Mouse (Mus musculus) MN1 (cell line): ENCODE results near the gene Rin2.

Experiments
- DNase-seq: peaks from one replicate; pipeline ENCODE4 v3.0.0-alpha.2; 2016; ENCODE audit warnings: low spot score

Gene Rin2

DNA sequence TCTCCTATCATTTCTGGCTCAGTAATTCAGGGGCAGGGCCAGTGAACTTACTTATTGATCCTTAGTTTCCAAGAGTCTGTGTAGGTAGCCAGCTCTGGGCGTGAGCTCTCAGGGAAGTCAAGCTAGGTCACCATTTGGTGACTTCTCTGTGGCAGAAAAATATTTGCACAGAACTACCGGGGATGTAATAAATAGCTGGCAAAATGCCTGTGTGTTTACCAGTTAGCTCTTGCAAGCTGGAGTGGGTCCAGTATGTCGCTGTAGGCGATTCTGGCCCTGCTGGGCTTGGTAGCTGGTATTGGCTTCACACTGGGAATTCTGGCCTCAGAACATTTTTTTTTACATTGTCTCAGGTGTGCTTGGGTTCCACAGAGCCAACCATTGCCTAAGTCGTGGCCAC, 60.1 kb downstream of the Rin2 start:
- DNase-seq = no peak

DNA sequence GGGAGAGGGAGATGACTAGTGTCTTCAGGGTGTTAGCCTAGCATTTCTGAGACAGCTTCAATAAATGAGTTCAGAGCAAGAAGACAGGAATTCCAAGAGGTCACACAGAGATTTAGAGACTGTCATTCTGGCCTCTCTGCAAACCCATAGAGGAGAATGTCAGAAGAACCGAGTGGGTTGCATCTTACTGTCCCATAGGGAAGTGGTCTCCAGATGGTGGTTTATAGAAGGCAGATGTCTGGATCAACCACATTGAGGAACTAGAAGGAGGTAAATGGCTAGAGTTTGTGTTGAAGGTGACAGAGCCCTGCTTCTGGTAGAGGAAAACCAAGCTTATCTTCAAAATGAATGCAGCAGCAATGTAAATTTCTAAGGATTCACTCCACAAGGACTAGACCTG, 61.5 kb downstream of the Rin2 start:
- no peak for DNase-seq

DNA sequence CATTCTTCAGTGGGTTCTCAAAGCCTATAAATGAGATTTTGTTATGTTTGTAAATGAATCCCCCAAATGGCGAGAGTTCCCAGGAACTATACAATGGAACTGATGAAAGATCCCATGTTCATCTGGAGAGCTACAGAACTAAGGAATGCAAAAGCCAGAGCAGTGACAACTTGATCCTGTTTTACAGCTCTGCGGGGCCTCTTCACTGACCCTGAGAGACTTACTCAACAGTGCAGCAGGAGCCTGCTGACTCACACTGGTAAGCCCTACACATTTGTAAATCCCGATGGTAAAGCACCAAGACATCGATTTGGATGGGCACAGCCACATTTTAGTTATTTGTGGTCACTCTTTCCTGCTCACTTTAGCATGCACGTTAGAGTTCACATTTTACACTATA, 62.2 kb downstream of the Rin2 start:
- no peak for DNase-seq

DNA sequence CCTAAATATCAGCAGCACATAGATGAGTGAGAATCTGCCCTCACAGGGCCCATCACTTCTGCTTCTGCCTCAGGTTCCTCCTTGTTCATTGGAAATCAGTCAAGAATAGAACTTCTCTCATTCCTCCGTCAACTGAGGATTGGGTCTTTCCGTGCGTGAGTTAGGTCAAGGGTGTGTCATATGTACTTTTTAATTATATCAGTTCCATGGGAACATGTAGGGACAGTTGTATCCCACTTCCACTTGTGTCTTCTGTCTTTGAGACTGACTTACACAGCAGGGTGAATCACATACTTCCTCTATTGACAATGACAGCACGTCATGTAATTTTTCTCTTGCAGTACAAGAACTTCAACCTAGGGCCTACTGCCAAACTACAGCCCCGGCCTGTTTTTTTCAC, 65.7 kb downstream of the Rin2 start:
- no peak for DNase-seq

DNA sequence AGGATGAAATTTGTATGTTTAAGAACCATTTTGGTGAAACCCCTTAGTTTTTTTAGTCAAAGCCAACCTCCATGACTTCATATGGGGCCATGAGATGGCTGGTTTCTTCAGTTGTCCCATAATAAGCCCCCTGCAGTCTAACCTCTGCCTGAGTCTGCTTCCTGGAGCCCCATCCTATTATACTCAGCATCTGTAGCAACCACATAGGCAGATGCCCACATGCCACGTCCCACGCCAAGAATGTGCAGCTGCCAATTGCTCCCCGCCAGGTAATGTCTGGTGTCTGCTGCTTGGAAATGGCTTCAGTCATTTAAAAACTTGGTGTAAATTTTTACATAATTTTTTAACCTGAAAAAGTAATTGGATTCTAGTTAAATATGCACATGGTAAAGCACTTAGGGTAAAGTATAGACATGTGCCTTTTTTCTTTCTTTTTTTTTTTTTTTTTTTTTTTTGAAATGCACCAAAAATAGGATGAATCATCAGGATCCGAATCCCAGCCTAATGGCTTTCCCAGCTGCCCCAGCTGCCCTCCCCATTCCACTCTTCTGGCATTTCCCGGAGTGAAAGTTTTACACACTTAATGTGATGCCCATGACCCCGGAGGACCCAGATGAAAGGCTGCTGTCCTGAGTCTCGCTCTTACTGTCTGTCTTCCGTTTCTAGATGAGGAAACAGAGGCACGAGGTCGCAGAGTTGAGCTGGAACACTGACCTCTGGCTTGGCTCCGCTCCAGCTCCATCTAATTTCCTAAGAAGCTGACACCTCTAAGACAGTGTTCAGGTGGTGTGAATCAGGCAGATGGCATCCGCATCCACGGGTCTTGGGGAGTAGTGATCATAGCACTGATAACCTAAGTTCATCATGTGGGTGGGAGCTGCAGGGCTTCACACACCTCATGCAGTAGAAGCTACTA, 68.0 kb downstream of the Rin2 start:
- DNase-seq = no peak

DNA sequence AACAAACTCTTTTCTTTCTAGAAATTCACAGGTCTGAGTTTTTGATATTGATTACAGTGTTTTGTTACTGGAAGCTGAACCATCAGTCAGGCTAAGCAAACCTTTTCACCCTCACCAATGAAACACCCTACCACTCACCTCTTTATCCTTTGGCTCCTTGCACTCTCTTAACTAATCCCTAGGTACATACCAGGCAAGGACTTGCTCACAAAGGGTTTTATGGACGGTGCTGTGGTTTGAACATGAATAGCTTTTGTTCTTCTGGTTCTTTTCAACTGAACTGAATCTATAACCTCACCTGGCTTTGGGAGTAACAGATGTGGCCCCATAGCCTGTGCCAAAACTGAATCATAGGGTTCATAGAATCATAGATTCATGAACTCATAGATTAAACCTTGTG, 71.4 kb downstream of the Rin2 start:
- DNase-seq = no peak

DNA sequence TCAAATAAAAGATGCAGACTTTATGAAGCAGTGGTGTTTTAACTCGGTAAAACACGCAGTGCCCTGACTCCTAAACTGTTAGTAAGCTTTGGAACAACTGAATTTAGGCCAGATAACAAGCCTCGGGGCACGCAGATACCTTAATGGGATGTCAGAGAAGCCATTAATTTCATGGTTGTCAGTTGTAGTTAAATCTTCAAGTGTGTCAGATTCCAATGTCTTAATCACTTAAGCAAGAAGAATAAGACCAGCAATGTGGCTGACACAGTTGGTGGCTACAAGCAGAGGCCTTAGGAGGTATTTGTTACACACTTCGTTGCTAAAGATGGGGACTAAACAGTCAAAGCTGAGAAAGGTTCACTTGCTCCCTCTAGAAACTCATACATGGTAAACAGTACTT, 74.6 kb downstream of the Rin2 start:
- no peak for DNase-seq

DNA sequence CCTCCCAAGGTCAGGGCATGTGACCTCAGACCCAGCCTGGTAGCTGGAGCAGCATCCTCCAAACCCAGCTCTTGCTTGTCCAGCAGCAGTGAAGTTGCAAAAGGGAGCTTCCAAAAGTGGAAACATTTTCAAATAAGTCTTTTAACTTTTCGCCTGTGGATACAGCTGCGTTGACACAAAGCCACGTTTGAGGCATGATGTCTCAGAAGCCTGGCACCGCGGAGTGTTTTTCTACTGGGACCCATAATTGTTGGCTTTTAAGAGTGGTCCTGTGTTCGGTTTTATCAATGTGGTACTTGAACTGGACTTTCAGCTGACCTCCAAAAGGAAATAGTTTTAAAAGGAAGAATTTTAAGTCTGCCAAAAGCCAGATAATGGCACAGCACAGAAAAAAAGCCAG, 77.6 kb downstream of the Rin2 start:
- no peak for DNase-seq

DNA sequence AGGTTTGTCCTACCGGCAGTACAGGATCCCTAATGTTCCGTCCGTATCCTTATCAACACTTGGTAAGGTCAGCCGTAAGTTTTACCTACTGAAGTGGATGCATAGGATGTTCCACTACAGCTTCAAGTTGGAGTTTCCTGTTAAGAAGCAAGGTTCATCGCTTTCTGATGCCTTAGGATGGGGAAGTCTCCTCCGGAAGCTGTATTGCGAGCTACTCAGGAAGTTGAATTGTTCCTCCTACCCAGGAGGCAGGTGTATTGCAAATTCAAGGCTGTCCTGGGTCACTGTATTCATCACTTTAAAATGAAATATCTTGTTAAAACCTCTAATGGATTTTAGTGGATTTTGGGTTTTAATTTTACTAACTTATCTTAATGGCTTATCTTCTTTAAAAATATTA, 79.0 kb downstream of the Rin2 start:
- no peak for DNase-seq

DNA sequence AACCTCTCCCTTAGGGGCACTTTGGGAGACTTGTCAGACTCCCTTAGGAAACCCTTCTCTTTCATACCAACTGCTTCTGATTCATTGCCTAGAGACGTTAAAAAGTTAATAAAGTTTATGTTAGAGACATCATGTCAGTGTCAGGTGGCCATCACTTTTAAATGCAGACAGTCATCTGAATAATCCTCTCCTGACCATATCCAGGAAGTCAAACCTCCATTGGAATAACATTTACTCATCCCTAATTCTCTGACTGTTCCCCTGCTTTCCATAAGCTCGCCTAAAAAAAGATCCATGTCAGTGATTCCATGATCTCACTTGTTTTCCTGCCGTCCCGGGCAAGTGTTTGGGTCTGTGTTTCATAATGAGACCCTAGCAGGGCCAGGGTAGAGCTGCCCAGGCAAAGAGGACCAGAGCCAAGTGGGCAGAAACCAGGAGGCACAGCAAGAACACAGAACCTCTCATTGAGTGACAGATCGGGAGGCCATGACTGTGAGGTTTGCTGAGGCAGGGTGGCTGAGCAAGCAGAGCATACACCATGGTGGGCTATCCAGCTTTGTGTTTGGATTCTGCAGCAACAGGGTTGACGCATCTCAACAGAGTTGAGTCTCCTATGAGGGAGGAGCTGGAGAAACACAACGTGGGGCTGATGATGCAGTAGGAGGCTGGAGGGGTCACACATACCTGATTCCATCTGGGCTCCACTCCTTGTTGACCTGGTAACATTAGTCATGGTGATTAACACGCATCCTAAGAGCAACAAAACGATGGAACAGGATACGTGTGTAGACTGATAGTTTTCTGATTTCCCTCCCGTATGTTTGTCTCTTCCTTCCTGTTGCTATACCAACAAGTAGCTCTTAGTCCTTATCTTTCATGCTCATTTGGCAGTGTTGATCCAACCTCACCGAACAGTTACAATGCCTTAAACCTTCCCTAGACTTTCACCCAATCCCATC, 81.1 kb downstream of the Rin2 start:
- no peak for DNase-seq

DNA sequence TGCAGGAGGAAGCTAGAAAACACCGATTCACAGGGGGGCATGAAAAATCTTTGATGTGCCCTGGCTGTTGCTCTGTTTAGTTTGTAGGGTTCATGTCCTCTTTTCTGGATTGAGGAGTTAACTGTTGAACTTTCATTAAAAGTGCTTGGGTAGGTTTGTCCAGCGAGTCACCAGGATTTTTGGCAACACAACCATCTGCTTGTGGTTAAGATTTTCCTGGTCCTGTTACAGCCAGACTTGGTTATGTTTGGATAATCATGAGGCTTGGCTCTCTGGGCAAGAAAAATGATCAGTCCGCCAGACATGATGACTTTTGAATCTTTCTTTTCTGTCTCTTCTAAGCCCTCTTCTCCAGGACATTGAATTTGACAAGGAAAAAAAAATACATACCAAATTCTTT, 85.1 kb downstream of the Rin2 start:
- no peak for DNase-seq

DNA sequence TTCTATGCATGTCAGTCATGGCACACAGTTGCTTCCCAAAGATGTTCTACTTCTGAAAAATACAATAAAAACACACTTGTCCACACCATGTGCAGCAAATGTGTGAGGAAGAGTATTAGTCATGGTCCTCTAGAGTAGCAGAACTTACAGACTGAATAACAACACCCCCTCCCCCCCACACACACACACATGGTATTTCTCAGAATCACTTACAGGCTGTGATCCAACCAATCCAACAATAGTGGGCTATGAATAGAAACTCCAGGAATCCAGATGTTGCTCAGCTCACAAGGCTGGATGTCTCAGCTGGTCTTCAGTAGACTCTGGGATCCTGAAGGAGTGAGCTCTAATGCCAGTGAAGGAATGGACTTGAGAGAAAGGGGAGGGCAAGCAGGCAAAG, 86.4 kb downstream of the Rin2 start:
- DNase-seq = no peak

DNA sequence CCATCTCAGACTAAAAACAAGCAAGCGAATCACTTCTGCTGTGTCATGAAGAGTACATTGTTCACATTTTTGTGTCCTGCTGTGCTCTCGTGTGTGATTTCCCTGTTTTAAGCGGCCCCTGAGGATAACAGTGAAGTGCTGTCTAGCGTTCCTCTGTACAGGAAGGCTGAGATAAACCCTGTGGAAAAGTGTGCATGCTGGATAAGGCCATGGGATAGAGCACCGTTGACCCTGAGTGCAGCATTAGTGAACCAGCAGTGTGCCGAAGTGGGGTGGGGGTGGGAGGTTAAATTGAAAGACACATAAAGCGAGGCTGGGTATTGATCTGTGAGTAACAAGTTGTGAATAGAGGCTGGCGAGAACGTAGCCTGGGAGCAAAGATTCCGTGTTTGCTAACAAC, 94.9 kb downstream of the Rin2 start:
- no peak for DNase-seq

DNA sequence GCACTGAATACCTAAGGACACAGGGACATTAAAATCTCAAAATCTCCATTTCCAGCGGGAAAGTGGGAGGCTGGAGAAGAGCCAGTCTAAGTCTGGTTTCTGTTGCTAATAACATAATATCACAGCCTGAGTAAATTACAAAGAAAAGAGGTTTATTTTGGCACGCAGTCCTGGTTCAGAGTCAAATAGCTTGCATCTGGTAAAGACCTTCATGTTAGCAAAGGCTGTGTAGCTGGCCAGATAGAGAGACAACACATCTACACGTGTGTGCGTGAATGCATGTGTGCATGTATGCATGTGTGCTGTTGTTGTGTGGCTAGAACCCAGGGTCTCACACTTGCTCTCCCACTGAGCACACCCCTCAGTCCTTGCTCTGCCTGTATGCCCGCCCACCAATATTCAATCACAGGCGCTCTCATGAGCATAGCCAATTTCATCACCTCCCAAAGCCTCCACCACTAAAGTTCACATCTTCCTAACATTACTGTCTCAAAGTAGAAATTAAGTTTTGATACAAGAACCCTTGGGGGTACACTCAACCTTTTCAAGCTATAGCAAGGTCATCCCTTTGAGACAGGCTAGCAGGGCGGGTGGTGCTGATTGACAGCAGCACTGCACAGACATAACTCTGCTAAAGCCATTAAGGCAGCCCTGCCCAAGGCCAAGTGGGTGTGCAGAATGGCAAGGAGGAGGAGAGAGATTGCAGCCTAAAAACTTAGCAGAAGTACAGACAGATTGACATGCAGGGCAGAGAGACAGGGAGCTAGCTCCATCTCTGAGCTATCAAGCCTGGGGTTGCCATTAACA, 95.9 kb downstream of the Rin2 start:
- no peak for DNase-seq

DNA sequence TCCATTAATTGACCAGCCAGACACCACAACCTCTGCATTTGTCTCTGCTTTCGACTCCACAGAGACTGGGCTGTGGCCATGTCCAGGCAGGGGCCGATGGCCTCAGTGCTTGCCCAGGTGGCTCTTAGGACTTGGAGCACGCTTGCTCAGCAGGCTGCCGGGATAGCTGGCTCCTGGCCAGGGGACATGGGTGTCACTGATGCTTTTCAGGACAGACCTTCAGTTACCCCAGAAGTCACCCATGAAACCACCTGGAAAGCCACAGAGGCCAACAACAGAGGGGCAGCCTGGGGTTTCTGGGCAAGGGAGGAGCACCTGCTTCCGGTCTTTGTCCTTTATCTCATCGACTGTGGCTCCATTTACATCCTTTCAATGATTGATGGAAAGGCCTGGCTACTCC, 108.2 kb downstream of the Rin2 start:
- DNase-seq = no peak

DNA sequence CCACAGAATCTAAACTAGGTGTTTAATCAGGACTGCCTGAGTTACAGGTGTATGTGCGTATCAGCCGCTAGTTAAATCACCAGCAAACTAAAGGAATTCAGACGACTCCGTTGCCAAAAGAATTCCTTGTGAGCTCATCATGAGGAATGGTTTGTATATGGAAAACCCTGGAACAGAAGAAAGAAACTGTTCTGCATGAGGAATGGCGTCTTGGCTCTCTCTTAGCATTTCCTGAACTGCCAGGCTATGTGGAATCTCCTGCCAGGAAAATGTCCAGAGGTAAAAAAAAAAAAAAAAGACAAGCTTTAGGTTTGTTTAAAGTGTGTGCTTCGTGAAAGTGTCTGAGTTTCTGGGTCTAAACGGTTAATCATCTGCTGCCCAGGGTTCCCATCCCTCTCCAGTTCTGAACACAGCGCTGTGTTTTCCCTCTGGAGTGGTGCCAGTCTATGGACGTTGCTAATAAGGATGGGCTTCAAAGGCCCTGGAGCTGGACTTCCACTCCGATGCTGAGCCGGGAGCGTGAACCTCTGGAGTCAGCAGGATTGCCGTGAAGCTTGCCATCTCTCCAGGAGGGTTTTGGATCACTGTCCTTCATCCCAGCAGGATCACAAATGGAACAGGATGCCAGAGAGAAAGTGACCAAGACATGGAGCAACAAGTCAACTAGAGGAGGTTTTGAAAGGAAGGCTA, 109.4 kb downstream of the Rin2 start:
- DNase-seq = no peak

DNA sequence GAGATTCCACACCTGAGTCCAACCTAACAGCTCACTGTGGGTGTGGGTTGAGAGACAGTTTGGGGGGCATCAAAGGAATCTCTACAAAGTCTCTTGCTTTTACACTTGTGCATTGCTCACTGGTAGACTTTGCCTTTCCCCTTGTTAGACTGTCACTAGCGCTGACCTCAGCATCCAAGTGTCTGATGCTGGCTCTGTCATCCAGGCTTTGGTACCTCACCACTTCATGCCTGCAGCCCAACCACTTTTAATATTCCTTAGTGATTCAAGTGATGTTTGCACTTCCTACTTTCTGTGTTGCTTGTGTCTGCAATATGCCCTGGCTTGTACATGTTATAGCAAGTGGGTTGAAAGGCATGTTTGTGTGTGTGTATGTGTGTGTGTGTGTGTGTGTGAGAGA, 109.9 kb downstream of the Rin2 start:
- DNase-seq = no peak

DNA sequence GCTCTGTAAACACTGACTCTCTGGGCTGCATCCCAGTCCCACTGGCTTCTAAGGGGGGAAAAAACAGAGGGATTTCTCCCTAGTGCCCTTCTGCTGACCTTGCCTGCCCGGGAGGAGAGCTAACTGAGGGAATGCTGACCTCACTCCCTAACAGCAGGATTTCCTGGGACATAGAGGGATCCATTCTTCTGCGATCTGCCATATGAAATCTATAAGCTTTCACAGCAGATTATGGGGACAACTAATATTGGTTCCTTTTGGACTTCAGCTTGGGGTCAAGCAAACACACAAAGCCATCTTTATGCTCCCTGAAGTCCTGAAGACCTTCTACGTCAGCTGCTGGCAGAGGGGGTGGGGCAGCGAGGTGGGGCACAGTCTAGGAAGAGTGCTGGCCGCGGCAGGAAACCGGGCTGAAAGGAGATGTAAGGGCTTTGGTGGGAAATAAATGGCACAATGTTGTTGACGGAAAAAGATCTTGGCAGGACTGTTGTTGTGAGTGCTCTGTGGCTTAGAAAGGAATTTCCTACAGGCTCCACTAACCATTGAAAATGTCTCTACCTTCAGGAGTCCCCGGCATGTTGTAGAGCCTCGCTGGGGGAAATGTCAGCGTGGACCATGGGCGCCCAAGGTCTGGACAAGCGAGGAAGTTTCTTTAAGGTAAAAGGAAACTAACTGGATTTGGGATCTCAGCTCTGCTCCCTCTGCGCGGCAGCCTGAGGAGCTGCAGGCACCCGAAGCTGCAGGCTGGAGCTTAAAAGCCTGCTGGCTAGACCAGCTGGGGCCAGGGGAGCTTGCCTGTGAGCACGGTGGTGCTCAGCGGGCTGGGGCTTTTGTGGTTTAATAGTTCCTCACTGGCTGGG, 111.0 kb downstream of the Rin2 start:
- no peak for DNase-seq

DNA sequence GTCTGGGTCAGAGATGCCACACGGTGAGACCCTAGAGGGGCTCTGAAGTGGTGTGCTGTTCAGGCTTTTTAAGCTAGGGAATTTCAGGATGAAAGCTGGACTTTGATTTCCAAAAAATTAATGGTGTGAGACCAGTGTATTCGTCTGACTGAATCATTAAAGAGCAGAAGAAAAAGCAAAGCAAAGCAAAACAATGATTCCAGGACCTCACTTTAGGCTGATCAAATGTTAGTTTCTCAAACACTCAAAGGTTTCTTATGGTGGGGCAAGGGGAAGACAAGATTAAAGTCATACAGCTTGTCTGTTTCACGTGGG, 111.6 kb downstream of the Rin2 start:
- no peak for DNase-seq

DNA sequence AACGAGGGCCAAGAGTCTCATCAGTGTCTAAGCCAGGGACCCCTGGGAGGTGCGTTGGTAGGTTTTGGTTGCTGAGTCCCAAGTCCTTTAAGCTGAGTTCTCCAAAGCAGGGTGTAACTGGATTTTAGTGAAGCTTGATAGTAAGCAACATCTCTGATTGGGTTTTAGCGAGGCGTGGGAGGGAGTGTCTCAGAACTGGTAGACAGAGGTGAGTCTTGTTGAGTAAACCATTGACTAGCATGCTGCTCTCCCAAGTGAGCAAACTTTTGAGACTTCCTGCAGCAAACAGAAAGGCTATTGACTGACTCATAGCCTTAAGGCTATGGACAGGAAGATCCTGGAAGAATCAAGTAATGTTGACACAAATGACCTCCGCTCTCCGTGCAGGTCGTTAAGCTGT, 112.5 kb downstream of the Rin2 start:
- DNase-seq = no peak
